Mouse (Mus musculus): ENCODE data around the gene Rcbtb2.

DNA sequence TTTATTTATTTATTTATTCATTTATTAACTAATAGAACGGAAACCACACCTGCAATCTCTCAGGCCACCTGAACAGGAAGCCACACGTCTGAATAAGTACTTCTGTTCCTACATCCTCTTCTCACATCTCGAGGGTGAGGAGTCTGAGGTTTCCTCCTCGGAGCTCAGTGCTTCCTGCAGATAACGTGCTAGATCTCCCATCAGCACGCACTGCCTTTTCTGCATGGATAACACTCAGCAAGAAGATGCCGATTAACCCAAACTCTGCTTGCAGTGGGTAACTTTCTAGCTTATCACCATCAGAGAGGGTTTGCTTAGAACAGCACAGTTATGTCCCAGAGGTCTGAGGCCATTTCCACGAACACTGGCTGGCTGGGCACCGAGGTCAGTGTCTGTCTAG, 949 bp downstream of the Rcbtb2 start:
- TF ChIP-seq EP300 (IDR thresholded peaks at IDR 0.05; ENCODE audit: low read length) (peak; percentile 88), POLR2A (IDR thresholded peaks at IDR 0.05; ENCODE audit: low read depth, low read length) (no peak), POLR2AphosphoS2 (IDR thresholded peaks at IDR 0.05; ENCODE audit: low read depth, low read length) (no peak), NRF1 (IDR thresholded peaks at IDR 0.05; ENCODE audit: low read depth, low read length) (no peak), RAD21 (IDR thresholded peaks at IDR 0.05; ENCODE audit: low read depth, low read length) (no peak)

Measured in CH12.LX (cell line).